Mouse (Mus musculus): Measurements from ENCODE around the gene Rpl41. TPM values are rescaled to one million over a fixed set of nuclear protein-coding genes. Genes with fewer than 3 reads are reported as not detected.

Rpl41 gene
- polyA plus RNA-seq (2014; fragmentation: Nextera tagmentation; extraction: Ambion mirVana), result 4,697 and 4,895 TPM in 2 replicates

GRCm38 (mm10) chr10:128548947-128549681 lies at the start of gene Rpl41:
Gene Rpl41, minus strand, starts transcription at chr10:128549305.
- ATAC-seq (ENCODE audit: insufficient read depth) (peak; percentile 88), DNase-seq (peak; percentile 99)
- Histone ChIP-seq H3K9ac (peak within 1 kb of the TSS; percentile 96), H3K27ac (ENCODE audit: low read depth) (peak within 1 kb of the TSS; percentile 98), H3K27me3 (ENCODE audit: insufficient read depth, low read length) (no peaks in the 10 kb centered on the region), H3K4me1 (ENCODE audit: insufficient read depth) (no peaks in the 10 kb centered on the region), H3K9me3 (ENCODE audit: low read depth, low read length) (no peaks in the 10 kb centered on the region), H3K4me2 (peak within 1 kb of the TSS; percentile 79), H3K36me3 (ENCODE audit: insufficient read depth) (peaks cover 21% of the 10 kb centered on the region), H3K4me3 (ENCODE audit: low read depth, low read length) (peak within 1 kb of the TSS; percentile 86)
- WGBS, result under 1% methylated on average over 31 of the region's 31 CpGs
- TF ChIP-seq CTCF (IDR thresholded peaks at IDR 0.05; ENCODE audit: low read depth), result no peak

GRCm38 (mm10) chr10:128598476-128598875 lies 49.4 kb upstream of the Rpl41 start:
- H3K4me1 ChIP-seq (ENCODE audit: insufficient read depth), result no peaks in the 10 kb centered on the region
- H3K27me3 ChIP-seq (ENCODE audit: insufficient read depth, low read length), result no peaks in the 10 kb centered on the region
- no peak for ATAC-seq (ENCODE audit: insufficient read depth)
- 29% methylated on average over 2 of the region's 2 CpGs for WGBS
- no peak overlapping the region for H3K4me3 ChIP-seq (ENCODE audit: low read depth, low read length)
- H3K4me2 ChIP-seq, result no peak overlapping the region
- H3K27ac ChIP-seq (ENCODE audit: low read depth), result no peak overlapping the region
- H3K9me3 ChIP-seq (ENCODE audit: low read depth, low read length), result no peaks in the 10 kb centered on the region
- H3K36me3 ChIP-seq (ENCODE audit: insufficient read depth), result no peaks in the 10 kb centered on the region
- no peak for DNase-seq
- no peak for TF ChIP-seq CTCF (IDR thresholded peaks at IDR 0.05; ENCODE audit: low read depth)
- no peak overlapping the region for H3K9ac ChIP-seq

- WGBS, result 74% methylated on average over 5 of the region's 5 CpGs
- no peak overlapping the region for H3K4me3 ChIP-seq (ENCODE audit: low read depth, low read length)
- TF ChIP-seq CTCF (IDR thresholded peaks at IDR 0.05; ENCODE audit: low read depth), result no peak
- H3K4me2 ChIP-seq, result no peak overlapping the region
- peaks cover 24% of the 10 kb centered on the region for H3K27me3 ChIP-seq (ENCODE audit: insufficient read depth, low read length)
- no peaks in the 10 kb centered on the region for H3K4me1 ChIP-seq (ENCODE audit: insufficient read depth)
- no peak for ATAC-seq (ENCODE audit: insufficient read depth)
- no peak for DNase-seq
- no peaks in the 10 kb centered on the region for H3K9me3 ChIP-seq (ENCODE audit: low read depth, low read length)
- no peaks in the 10 kb centered on the region for H3K36me3 ChIP-seq (ENCODE audit: insufficient read depth)
- no peak overlapping the region for H3K27ac ChIP-seq (ENCODE audit: low read depth)
- H3K9ac ChIP-seq, result no peak overlapping the region
Observed at GRCm38 (mm10) chr10:128592797-128593196, 43.7 kb upstream of the Rpl41 start.

GRCm38 (mm10) chr10:128591436-128591835 lies 42.3 kb upstream of the Rpl41 start:
- DNase-seq, result no peak
- no peak overlapping the region for H3K27ac ChIP-seq (ENCODE audit: low read depth)
- no peaks in the 10 kb centered on the region for H3K4me1 ChIP-seq (ENCODE audit: insufficient read depth)
- peaks cover 36% of the 10 kb centered on the region for H3K27me3 ChIP-seq (ENCODE audit: insufficient read depth, low read length)
- no peaks in the 10 kb centered on the region for H3K36me3 ChIP-seq (ENCODE audit: insufficient read depth)
- no peak overlapping the region for H3K4me2 ChIP-seq
- WGBS, result 74% methylated on average over 6 of the region's 6 CpGs
- TF ChIP-seq CTCF (IDR thresholded peaks at IDR 0.05; ENCODE audit: low read depth), result no peak
- H3K9me3 ChIP-seq (ENCODE audit: low read depth, low read length), result no peaks in the 10 kb centered on the region
- no peak overlapping the region for H3K4me3 ChIP-seq (ENCODE audit: low read depth, low read length)
- H3K9ac ChIP-seq, result no peak overlapping the region
- ATAC-seq (ENCODE audit: insufficient read depth), result no peak

GRCm38 (mm10) chr10:128590193-128590690 lies 41.1 kb upstream of the Rpl41 start:
- H3K27ac ChIP-seq (ENCODE audit: low read depth), result peak overlapping the region; percentile 96
- no peaks in the 10 kb centered on the region for H3K4me1 ChIP-seq (ENCODE audit: insufficient read depth)
- ATAC-seq (ENCODE audit: insufficient read depth), result peak; percentile 41
- WGBS, result 1% methylated on average over 39 of the region's 43 CpGs
- TF ChIP-seq CTCF (IDR thresholded peaks at IDR 0.05; ENCODE audit: low read depth), result peak; percentile 78
- peak; percentile 88 for DNase-seq
- peak overlapping the region; percentile 57 for H3K9ac ChIP-seq
- H3K27me3 ChIP-seq (ENCODE audit: insufficient read depth, low read length), result peaks cover 39% of the 10 kb centered on the region
- peak overlapping the region; percentile 61 for H3K4me3 ChIP-seq (ENCODE audit: low read depth, low read length)
- H3K36me3 ChIP-seq (ENCODE audit: insufficient read depth), result no peaks in the 10 kb centered on the region
- peak overlapping the region; percentile 98 for H3K4me2 ChIP-seq
- no peaks in the 10 kb centered on the region for H3K9me3 ChIP-seq (ENCODE audit: low read depth, low read length)

GRCm38 (mm10) chr10:128589464-128590192 lies 40.5 kb upstream of the Rpl41 start, which contains the start of gene Erbb3:
Gene Erbb3, minus strand, starts transcription at chr10:128589652.
- ATAC-seq (ENCODE audit: insufficient read depth), result peak; percentile 75
- WGBS, result under 1% methylated on average over 43 of the region's 43 CpGs

More at GRCm38 (mm10) chr10:128589464-128590192, 40.5 kb upstream of the Rpl41 start, which contains the start of gene Erbb3:
- H3K9ac ChIP-seq, result peak within 1 kb of the TSS; percentile 57
- H3K27me3 ChIP-seq (ENCODE audit: insufficient read depth, low read length), result peaks cover 39% of the 10 kb centered on the region
- peak within 1 kb of the TSS; percentile 61 for H3K4me3 ChIP-seq (ENCODE audit: low read depth, low read length)
- H3K4me2 ChIP-seq, result peak within 1 kb of the TSS; percentile 98
- H3K27ac ChIP-seq (ENCODE audit: low read depth), result peak within 1 kb of the TSS; percentile 96
- H3K36me3 ChIP-seq (ENCODE audit: insufficient read depth), result no peaks in the 10 kb centered on the region
- DNase-seq, result peak; percentile 84
- no peak for TF ChIP-seq CTCF (IDR thresholded peaks at IDR 0.05; ENCODE audit: low read depth)
- H3K4me1 ChIP-seq (ENCODE audit: insufficient read depth), result no peaks in the 10 kb centered on the region
- H3K9me3 ChIP-seq (ENCODE audit: low read depth, low read length), result no peaks in the 10 kb centered on the region
